10 mouse cellular contexts compared by ENCODE assay signal in the genomic region with DNA sequence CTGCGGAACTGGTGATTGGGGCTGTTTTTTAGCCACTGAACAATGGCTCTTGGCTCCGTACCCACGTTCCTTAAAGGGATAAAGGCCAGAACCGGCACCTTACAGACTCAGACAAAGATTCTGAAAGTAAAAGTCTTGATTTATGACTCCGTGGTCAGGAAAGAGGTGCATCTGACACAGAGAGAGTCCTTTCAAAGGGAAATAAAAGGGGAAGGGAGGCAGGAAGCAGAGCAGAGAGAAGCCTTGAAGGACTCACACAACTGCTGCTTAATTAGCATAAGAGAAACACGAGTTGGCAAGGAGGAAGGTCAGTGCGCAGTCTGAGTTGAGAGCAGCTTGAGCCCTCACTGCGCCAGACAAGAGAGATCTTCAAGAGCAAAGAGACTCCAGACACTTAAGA. TPM values are rescaled to one million over a fixed set of nuclear protein-coding genes. Genes with fewer than 3 reads are reported as not detected.
DNase-seq lines count a peak whose midpoint lies in the region; ATAC-seq lines count a peak whose summit lies in the region.
"Had no signal": no experiment of that assay in that cellular context is flagged by ENCODE, and none has a peak within 500 bp of the region (broad histone marks: within the 10 kb centered on the region; RNA-seq: fewer than 3 reads in every experiment).

No protein-coding gene starts in this region.

- no peaks in the 10 kb centered on the region for H3K4me1 ChIP-seq in midbrain, embryonic 15.5 days

- peak; percentile 18 to 27 for DNase-seq in heart, adult 18-20 months
- DNase-seq in heart, postnatal 4 days: no peak
- DNase-seq in adrenal gland, postnatal 10 days: peak; percentile 62
- DNase-seq in heart, adult 9 months (ENCODE audit: low spot score in 2 of 2): peak; percentile 27 to 39
- peak; percentile 33 to 49 for DNase-seq in kidney, adult 8-10 months
- DNase-seq in urinary bladder, postnatal 4 days (ENCODE audit: low spot score in 2 of 2): no peak
- no peak for DNase-seq in right cerebral cortex, adult 2 months (ENCODE audit: low spot score in 2 of 2)

- no peak overlapping the region for H3K27ac ChIP-seq in midbrain, embryonic 15.5 days

- ATAC-seq in midbrain, embryonic 15.5 days (replicated peaks): peak; percentile 78

- no peaks in the 10 kb centered on the region for H3K36me3 ChIP-seq in midbrain, embryonic 15.5 days (replicated peaks)
- H3K36me3 ChIP-seq: G1E had no signal

- H3K27me3 ChIP-seq in midbrain, embryonic 15.5 days (replicated peaks): no peaks in the 10 kb centered on the region

- no peaks in the 10 kb centered on the region for H3K9me3 ChIP-seq in midbrain, embryonic 15.5 days
- H3K9me3 ChIP-seq: G1E had no signal

- H3K4me2 ChIP-seq in midbrain, embryonic 15.5 days: no peak overlapping the region

- no peak overlapping the region for H3K9ac ChIP-seq in midbrain, embryonic 15.5 days

- 18% methylated on average over 8 of the region's 8 CpGs for WGBS in midbrain, embryonic 15.5 days

- no peak overlapping the region for H3K4me3 ChIP-seq in midbrain, embryonic 15.5 days

RNA-seq across cellular contexts. Expression of gene Prdm5, which starts 13.7 kb away (rescaled TPM):
- 1 to 10 TPM; 6.8 to 8.8 TPM for total RNA-seq in heart, adult 18-20 months (2021)
- 10 to 100 TPM; 13.4 to 13.8 TPM for total RNA-seq in heart, postnatal 4 days (2021)
- 10 to 100 TPM in 1 of 2 experiments, 1 to 10 TPM in 1; 9.9 to 16.2 TPM for total RNA-seq in adrenal gland, postnatal 10 days (2021)
- 5.2 and 5.5 TPM in 2 replicates for polyA plus RNA-seq in midbrain, embryonic 15.5 days (2015; fragmentation: Nextera tagmentation; extraction: Ambion mirVana)
- total RNA-seq: neutrophil, adult 5-6 weeks had no signal
- polyA plus RNA-seq: G1E had no signal

Comparison
In these comparisons a context has a peak if more than half of its experiments do, and no peak if none do; other contexts are left out.
1. DNase-seq: peak in heart, adult 18-20 months (2 of 2), adrenal gland, postnatal 10 days (single experiment), heart, adult 9 months (2 of 2) and kidney, adult 8-10 months (2 of 2); none in heart, postnatal 4 days (single experiment), urinary bladder, postnatal 4 days (0 of 2) and right cerebral cortex, adult 2 months (0 of 2).